Mouse (Mus musculus): Measurements from ENCODE around the gene Raph1.

Gene Raph1

DNA sequence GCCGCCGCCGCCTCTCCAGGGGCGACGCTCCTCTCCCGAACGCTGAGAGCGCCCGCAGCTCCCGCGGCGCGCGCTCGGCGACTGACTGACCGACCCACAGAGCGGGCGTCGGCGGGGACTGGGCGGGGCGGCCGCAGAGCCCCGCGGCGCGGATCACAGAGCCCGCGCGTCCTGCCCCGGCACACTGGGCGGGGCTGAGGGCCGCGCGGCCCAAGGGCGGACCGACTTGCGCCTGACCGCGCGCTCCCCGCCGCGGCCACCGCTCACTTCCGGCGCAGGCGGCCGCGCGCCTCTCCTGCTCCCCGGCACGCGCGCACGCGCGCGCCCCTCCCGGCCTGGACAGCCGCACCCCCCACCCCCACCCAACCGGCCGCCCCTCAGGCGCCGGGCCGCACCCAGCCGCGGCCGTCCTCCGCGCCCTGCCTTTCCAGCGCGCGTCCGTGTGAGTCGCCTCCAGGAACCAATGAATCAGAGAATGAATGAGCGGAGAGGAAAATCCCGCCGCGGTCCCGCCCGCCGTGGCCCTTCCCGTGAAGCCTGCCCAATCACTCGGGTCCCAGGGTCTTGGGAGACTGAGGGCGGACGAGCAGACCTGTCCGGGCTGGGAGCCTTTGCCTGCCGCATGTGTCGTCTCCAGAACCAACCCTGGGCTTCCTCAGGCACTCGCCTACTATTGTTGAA is at the start of gene Raph1:
Gene Raph1 (minus strand): TSS at position 474 of the 681 bp plus-strand sequence.
- peak; percentile 80 for DNase-seq (ENCODE audit: low spot score)

DNA sequence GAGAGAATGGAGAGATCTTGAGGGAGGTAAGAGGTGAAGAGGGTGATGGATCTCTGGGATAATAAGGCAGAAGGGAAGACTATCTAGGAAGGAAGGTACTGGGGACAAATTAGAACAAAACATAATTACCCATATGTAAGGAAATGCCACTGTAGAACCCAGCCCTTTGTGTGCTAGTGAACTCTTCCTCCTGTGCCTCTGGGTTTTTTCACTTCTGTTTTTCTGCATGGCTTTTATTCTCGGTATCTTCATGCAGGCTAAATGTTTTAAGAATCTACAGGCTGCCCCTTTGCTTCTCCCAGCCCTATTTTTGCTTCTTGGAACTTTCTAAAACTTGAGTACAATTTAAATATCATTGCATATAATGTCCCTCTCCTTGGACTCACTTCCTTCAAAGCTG is 48.8 kb upstream of the Raph1 start:
- no peak for DNase-seq (ENCODE audit: low spot score)

DNA sequence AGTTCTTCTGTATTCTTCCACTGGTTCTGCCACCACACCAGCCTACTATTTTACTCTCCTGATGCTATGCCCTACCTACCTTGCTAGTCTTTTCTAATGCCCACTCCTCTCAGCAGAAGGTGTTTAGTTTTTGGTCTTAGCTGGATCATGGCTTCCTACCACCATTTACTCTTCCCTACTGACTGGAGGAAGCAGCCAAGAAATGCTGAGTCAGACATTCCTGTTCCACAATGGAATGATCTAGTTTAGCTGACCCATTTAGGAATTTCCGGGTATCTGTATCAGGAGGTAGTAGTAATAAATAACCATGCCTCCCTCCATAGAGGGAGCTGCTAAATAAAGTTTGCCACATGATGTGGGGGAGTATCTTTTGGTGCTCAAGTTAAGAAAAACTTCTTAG is 48.0 kb upstream of the Raph1 start:
- DNase-seq (ENCODE audit: low spot score): no peak

DNA sequence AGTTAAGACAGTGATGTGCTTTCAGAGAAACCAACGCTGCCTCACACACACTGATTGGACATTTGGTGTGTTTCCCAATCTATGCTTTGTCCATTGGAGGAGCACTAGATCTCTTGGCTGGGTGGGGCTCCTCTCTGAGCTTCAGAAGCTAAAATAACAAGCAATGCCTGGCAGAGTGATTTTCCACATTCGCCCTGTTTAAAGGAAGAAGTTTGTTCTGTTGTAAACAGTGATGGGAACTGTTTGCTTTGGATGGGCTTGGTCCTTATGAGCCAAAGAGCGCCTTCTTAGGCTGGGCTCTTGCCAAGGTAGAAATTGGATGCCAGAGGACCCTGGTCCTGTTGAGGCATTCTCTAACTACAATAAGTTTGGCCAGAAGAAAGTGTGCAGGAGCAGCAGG is 45.1 kb upstream of the Raph1 start:
- DNase-seq (ENCODE audit: low spot score): no peak

DNA sequence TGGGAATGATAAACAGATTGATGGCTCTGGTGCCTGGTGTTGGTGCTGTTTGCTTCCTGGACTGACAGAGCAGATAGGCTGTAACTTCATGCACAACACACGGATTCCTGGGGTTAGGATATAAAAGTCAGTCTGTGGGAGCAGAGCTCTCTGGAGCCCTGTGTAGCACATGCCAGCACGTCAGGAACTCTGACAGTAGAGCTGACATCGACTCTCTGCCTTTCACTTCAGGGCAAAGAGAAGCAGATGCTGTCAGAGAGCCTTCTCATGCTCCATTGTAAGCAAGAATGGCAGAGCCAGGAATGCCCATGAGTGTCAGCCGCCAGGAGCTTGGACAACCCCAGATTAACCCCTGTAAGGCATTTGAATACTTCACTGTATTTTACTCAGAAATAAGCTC is 43.7 kb upstream of the Raph1 start:
- DNase-seq (ENCODE audit: low spot score): no peak

DNA sequence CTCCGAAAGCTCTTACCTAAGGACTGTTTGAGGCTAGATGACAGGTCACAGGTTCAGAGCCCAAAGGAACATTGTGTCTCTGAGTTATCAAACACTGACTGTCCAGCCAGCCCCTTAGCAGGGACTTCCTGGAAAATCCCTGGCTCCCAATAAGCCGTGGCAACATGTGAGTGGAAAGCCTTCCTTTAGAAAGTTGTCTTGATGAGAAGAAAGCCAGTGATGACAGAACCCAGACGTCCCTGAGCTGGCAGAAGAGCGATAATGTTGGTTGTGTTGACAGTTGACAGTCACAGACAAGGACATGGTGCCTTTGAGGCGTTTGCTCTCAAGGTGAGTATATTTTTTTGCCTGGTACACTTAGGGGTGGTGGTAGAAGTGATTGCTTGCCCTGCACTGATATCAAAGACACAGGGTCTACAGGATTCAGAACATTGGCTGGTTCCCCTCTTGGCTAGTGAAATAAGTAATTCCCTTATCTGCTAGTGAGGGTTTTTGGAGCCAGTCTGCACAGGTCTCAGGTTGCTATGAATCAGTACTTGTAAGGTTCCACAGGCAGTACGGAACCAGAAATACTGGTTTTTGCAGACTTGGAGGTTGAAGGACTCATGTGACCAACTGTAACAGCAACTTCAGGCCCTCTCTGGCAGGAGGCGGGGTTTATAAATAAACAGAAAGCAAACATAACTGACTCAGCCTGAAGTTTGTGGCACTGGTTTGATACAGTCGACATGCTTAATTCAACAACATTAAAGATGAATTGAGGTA is 42.3 kb upstream of the Raph1 start:
- DNase-seq (ENCODE audit: low spot score): no peak

DNA sequence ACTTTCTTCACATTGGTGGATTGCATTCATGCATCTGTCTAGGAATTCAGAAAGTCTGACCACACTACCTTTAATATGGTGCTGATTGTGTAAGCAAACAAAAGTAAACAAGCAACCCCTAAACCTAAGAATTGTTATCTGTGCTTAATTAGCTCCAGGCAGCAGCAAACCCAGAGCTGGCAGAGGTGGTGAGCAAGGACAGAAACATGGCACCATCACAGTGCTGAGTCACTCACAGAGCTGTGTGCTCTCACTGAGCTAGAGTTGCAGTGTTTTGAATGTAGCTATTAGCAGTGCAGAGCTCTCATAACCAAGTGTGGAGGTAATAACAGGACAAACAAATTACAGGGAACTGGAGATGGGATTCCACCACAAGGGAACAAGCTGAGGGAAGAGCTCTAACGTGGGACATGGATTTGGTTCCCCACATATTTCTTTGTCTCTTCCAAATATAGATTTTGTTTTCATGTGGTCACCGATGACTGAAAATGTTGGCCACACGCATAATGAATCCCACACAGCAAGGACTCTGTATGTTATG is 37.6 kb upstream of the Raph1 start:
- no peak for DNase-seq (ENCODE audit: low spot score)

DNA sequence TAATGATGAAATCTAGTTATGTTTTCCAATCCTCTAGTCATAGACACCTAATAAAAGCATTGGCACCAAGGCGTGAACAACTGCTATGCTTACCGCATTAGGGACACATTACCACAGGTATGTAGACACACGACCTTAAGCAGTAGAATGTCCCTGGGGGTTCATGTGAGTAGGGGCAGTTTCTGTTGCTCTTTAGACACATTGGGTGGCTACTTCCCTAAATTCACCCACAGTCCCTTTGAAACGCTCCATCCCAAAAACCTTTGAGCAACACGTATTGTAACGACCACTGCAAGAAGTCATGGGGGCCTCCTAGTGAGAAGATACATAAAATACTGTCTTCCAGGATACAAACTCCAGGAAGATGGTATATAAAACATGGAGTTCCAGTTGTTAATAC is 33.8 kb upstream of the Raph1 start:
- DNase-seq (ENCODE audit: low spot score): no peak

DNA sequence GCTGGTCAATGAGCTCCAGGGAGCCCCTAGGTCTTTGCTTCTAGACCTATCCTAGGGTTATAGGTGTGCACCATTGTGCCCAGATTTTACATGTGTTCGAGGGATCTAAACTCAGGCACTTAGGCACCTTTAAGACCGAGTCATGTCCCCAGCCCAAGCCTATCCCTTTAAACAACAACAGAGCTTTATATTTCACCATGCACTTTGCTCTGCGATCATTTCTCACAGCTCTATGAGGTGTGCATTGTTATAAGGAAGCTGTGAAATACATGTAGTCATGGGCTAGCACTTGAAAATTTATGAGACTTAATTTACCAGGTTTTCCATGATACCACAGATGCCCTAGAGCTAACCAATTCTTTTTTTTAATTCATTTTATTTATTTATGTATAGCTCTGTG is 33.0 kb upstream of the Raph1 start:
- DNase-seq (ENCODE audit: low spot score): no peak

DNA sequence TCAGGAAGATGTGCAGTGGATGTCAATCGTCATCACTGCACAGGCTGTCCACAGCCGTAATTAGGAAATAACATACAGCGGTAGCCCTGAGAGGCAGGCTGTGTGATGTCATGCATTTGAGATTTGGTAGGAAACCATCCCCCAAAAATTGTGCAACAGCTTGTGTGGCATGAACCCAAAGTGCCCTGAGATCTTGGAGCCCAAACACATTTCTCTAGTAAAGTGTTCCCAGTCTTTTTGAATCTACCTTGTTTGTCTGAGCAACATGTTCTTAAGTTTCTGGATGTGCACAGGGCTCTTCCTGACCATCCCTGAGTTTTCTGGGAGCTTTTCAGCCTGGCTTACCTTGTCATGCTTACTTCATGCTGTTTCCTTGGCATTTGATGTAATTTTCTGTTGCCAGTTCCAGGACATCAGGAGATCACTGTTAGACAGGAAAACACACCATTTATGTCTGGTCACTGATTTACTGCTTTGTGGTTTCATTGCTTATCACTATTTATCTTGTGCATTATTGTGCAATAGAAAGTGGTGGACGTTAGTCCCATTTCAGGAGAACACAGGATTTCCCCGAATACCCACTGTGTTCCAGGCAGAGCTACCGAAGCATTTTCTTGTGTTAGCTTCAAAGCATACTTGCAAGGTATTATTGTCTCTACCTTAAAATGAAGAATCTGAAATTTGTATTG is 32.3 kb upstream of the Raph1 start:
- no peak for DNase-seq (ENCODE audit: low spot score)

DNA sequence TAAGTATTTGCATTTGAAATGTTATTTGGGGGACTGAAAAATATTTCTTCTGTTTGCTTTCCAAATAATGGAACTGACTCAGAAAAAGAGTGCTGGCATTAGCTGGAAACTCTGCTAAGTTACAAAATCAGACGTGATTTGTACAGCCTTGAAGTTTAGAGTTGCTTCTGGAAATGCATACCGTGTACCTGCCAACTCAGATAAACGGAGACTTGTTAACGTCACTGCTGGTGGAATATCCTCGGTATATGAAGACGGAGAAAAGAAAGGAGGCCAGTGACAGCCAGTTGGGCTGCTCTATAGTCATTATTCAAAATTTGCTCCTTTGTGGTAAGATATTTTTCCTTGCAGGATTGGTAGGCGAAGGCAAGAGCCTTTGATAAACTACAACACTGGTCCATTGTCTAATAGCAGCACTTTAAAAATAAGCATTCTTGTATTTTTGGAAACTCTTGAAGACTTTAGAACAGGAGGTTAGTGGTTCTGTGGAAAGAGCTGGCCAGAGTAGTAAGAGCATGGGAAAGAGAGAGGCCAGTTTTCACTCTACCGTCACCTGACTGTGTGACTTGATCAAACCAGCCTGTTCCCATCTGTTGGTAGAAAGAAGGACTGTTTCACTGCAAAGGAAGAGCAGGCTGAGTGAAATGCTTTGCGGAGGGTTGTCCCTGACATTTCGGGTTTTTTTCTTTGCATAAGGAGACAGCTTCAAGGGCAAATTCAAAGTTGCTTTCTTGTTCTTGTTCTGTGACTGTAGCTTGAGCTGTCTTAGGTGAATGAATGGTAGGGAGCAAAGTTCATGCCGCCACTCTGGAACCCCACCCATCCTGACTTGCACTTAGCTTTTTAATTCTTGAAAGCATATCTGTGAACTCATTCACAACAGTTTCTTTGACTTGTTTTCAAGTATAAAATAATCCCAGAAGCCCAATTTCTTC is 29.7 kb upstream of the Raph1 start:
- DNase-seq (ENCODE audit: low spot score): no peak

DNA sequence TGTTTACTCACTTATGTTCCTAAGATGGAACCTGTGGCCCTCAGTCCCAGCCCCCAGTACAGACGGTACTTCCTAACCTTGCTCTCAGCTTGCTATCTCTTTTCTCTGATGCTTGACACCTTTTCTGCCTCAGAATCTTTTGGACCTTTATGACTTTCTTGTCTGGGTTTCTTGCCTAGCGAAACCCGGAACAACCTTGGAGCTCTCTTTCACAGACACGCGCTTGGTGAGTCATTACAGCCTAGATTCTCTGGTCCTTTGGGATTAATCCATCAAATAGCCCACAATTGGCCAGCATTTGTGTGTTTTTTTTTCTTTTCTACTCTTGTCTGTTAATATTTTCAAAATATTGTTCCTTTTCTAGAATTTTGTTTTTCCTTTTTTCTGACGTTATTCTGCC is 26.2 kb upstream of the Raph1 start:
- no peak for DNase-seq (ENCODE audit: low spot score)

DNA sequence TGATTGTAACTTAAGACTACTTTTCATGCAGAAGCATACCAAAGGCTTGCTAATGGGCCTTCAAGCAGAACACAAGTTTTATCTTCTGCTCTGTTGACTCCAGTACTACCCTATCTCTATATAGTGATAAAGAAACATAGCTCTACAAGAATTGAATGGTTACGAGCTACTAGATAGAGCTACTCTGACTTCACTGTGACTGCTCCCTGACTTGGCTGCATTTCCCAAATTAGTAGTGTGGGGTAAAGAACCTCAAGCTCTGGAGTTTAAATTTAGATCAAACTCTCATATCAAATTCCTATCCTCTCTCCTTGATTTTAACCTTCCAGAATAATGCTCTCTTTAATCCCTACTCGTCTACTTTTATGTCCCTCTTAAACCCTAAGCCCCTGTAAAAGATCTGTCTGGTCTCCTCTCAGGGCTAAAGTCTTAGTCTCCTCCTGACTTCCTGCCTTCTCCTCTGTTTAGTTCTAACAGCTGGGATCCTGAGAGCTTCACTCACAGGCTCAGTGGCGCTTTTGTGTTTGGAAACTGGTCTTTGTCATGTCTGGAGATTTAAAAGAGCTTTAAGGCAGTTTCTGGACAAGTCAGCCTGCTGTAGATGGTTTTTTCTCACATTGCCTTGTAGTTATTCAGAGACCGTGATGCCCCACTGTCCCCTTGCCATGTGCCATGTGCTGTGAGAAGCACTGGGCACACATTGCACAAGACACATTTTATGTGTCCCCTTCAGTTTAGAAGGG is 22.2 kb upstream of the Raph1 start:
- DNase-seq (ENCODE audit: low spot score): no peak

DNA sequence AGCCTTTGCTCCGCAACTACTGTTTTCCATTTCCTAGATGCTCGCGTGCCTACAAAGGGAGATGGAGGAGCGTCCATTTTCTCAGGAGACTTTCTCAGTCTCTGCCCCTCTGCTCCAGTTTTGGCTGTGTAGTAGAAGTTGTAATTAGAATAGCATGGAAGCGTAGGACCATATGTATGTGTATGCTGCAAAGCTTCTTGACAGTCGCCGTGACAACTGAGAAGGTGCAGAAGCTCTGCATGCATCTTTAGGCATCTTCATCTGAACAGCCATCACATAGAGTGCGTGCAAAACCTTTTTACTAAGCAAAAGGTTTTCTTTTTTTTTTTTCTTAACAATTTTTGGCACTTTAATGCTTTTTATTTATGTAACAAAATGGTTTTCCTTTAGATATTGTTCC is 14.1 kb upstream of the Raph1 start:
- DNase-seq (ENCODE audit: low spot score): no peak

DNA sequence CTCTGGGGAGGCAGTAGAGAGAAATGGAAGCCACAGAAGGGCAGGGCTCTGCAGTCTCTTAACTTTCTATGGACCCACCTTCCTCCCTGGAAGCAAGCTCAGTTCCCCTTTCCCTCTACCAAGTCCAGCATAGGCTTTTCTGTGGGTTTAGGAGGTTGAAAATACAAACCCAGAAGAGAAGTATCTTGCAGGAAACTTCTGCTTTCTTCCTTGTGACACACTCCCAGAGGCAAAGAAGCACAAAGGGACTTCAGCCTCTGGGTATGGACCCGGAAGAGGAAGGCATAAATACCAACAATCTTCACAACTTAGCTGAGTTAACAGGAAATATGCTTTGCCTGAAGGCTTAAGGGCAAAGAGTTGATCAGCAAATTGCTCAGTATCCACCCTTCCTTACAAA is 13.0 kb upstream of the Raph1 start:
- DNase-seq (ENCODE audit: low spot score): no peak

DNA sequence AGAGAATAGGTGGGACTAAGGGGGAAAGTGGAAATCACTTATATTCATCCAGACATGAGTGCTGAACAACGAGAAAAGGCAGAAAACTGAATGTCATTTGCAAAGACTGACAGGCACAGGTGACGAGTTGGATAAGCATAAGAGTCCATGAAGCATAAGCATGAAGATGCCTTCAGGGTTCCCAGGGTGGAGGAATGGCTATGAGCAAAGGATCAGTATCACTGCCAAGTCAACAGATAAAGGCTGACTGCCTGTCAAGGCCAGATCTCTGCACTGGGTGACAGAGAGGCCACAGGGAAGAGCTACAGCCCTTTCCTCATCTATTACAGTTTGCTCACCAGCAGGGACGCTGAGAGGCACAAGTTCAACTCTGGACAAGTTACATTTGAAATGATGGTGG is 5.8 kb upstream of the Raph1 start:
- no peak for DNase-seq (ENCODE audit: low spot score)

DNA sequence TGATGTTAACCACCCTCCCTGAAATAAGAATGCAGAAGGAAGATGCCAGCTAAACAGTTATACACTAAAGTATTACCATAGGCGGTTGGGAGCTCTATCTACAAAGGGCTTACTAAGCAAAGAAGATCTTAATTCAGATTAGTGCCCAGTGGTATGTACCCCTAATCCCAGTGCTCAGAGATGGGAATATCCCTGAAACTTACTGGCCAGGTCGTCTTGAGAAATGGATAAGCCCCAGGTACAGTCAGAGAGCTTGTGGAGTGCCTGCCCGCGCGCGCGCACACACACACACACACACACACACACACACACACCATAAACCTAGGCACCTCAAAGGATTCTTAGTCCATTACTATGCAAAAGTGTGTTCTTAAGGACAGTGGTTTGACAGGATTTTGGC is 2.8 kb upstream of the Raph1 start:
- no peak for DNase-seq (ENCODE audit: low spot score)

DNA sequence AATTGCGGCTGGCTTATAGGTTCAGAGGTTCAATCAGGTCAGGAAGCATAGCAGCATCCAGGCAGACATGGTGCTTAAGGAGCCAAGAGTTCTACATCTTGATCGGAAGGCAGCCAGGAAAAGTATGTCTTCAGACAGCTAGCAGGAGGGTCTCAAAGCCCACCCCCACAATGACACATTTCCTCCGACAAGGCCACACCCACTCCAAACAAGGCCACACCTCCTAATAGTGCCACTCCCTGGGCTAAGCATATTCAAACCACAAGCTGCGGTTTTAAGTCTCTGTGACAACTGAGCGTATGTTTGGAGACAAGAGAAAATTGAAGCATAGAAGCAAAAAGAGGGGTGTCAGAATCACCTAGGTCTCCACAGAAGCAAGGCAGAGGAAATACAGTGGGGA is 2.3 kb upstream of the Raph1 start:
- no peak for DNase-seq (ENCODE audit: low spot score)

DNA sequence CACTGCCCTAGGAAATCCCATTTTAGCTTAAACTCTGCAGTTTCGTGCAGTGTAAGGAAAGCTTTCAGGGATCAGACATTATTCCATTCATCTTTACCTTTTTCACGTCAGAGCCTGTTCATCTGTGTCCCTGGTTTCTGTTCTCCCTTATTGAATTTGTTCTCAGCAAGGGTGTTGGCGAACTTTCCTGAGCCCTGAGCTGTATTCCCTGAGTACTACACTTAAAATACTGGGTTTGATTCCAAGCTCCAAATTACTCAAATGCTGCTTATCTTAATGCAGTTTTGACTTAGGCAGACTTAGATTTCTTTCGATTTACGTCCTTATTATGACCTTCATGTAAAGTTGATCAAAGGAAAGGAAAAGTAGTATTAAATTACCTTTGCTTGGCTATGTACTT is 417 bp upstream of the Raph1 start:
- DNase-seq (ENCODE audit: low spot score): no peak

DNA sequence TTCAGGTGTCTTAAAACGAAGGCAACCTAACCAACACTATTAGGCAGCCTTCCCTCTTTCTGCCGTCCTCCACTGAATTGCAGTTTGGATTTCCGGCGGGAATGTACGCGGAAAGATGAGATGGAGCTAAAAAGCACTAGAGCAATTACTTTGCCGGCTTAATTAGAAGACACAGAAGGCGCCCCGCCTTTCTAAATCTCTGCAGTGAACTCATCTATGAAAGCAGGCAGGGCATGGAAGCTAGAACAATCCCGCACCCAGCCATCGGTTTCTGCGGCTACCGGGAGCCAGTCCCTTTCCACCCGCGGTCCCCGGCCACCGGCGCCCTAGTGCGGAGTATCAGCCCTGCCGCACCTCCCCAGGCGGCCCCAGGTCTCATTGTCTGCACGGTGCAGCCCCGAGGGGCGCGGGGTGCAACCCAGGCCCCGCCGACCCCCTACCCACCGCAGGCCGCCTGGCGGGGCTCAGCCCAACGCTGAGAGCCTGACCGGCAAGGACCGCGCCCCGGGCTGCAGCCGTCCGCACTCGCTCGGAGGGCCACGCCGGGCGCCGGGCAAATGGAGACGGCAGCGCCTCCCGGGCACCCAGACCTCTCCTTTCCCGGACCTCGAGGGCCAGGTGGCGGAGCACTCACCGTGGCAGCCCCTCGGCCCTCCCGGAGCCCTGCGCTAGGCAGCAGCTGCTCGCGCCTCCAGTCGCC is 823 bp downstream of the Raph1 start:
- DNase-seq (ENCODE audit: low spot score): peak; percentile 34

All from urinary bladder, postnatal 25 days (tissue).